In genomic region chr7:107362153-107362552, GRCm38 (mm10) we compare ENCODE assay signal across 28 mouse cellular contexts. TPM values are rescaled to one million over a fixed set of nuclear protein-coding genes. Genes with fewer than 3 reads are reported as not detected.
"Had no signal": no experiment of that assay in that cellular context is flagged by ENCODE, and none has a peak within 500 bp of the region (broad histone marks: within the 10 kb centered on the region; RNA-seq: fewer than 3 reads in every experiment).

No protein-coding gene starts in this region.

- H3K9ac ChIP-seq: embryonic facial prominence, embryonic 12.5 days; embryonic facial prominence, embryonic 13.5 days; embryonic facial prominence, embryonic 15.5 days; forebrain, embryonic 12.5 days; forebrain, embryonic 13.5 days; forebrain, embryonic 15.5 days; forebrain, postnatal 0 days had no signal

- H3K27me3 ChIP-seq: embryonic facial prominence, embryonic 12.5 days; embryonic facial prominence, embryonic 15.5 days; forebrain, embryonic 12.5 days; forebrain, embryonic 13.5 days; forebrain, embryonic 15.5 days had no signal

- H3K36me3 ChIP-seq: embryonic facial prominence, embryonic 10.5 days; embryonic facial prominence, embryonic 12.5 days; embryonic facial prominence, embryonic 13.5 days; embryonic facial prominence, embryonic 15.5 days; forebrain, embryonic 10.5 days; forebrain, embryonic 12.5 days; forebrain, embryonic 15.5 days; heart, embryonic 10.5 days had no signal

- H3K9me3 ChIP-seq: embryonic facial prominence, embryonic 10.5 days; embryonic facial prominence, embryonic 12.5 days; embryonic facial prominence, embryonic 13.5 days; embryonic facial prominence, embryonic 15.5 days; forebrain, embryonic 10.5 days; forebrain, embryonic 12.5 days; forebrain, embryonic 13.5 days; forebrain, embryonic 15.5 days; heart, embryonic 10.5 days had no signal

- H3K4me3 ChIP-seq: embryonic facial prominence, embryonic 10.5 days; embryonic facial prominence, embryonic 12.5 days; embryonic facial prominence, embryonic 13.5 days; embryonic facial prominence, embryonic 15.5 days; erythroblast, embryonic 14.5 days; forebrain, embryonic 10.5 days; forebrain, embryonic 12.5 days; forebrain, embryonic 13.5 days; forebrain, embryonic 15.5 days; gastrocnemius, adult 2 months; heart, adult 2 months; heart, embryonic 10.5 days had no signal

- ATAC-seq: forebrain, embryonic 13.5 days; forebrain, embryonic 14.5 days; forebrain, postnatal 0 days had no signal

- H3K4me1 ChIP-seq: embryonic facial prominence, embryonic 10.5 days; embryonic facial prominence, embryonic 12.5 days; embryonic facial prominence, embryonic 13.5 days; embryonic facial prominence, embryonic 15.5 days; forebrain, embryonic 10.5 days; forebrain, embryonic 12.5 days; forebrain, embryonic 13.5 days; forebrain, embryonic 15.5 days; heart, embryonic 10.5 days had no signal

- DNase-seq: cerebellum, adult 9-11 months; cerebellum, postnatal 10 days; cerebellum, postnatal 14 days; cerebellum, postnatal 25 days; cerebellum, postnatal 36 days; embryo, embryonic 11 days; forebrain, postnatal 0 days; gastrocnemius, adult 2 months; gastrocnemius, postnatal 10 days; gastrocnemius, postnatal 14 days; gastrocnemius, postnatal 25 days; gastrocnemius, postnatal 36 days; heart, adult 11 months; heart, adult 18-20 months; heart, adult 2 months had no signal

- H3K27ac ChIP-seq: embryonic facial prominence, embryonic 10.5 days; embryonic facial prominence, embryonic 12.5 days; embryonic facial prominence, embryonic 13.5 days; embryonic facial prominence, embryonic 15.5 days; forebrain, embryonic 10.5 days; forebrain, embryonic 12.5 days; forebrain, embryonic 13.5 days; forebrain, embryonic 15.5 days; gastrocnemius, adult 2 months; heart, adult 2 months; heart, embryonic 10.5 days had no signal

- H3K4me2 ChIP-seq: embryonic facial prominence, embryonic 12.5 days; embryonic facial prominence, embryonic 13.5 days; embryonic facial prominence, embryonic 15.5 days; forebrain, embryonic 12.5 days; forebrain, embryonic 13.5 days; forebrain, embryonic 15.5 days had no signal

RNA-seq across cellular contexts. Expression of gene Syt9, which starts 8.4 kb away (rescaled TPM):
- total RNA-seq: common myeloid progenitor, adult 5-6 weeks; granulocyte monocyte progenitor cell, adult 5-6 weeks; heart, adult 2 months had no signal
- polyA plus RNA-seq: erythroblast, embryonic 14.5 days; heart, adult 2 months had no signal
